Mouse (Mus musculus) Patski (cell line): ENCODE data around the gene Sgcd. TPM values are rescaled to one million over a fixed set of nuclear protein-coding genes. Genes with fewer than 3 reads are reported as not detected.
"Not testable (repeated sequence)": the region's sequence is repeated elsewhere in the genome, so short reads cannot be mapped to it uniquely, and the experiment has no call there.

ENCODE experiments used
- ATAC-seq: fragments of 100-300 bp; one replicate; pipeline ENCODE4 v1.8.0; 2021
- CTCF ChIA-PET: fragments of 350-600 bp; sonication (Branson Sonifier 250); formaldehyde crosslinking; loops from one replicate; lab custom pipeline; 2022; ENCODE audit warnings: inconsistent platforms; lab: Charles Lee
- POLR2A ChIA-PET: fragments of 350-600 bp; sonication (Branson Sonifier 250); formaldehyde crosslinking; loops from one replicate; lab custom pipeline; 2022; ENCODE audit warnings: antibody characterized with exemption, inconsistent platforms; lab: Charles Lee
- DNase-seq: peaks from one replicate; pipeline ENCODE4 v3.0.0-alpha.2; 2011; ENCODE audit warnings: low read depth, low spot score
- H3K27me3 ChIP-seq: fragments of 371-371 bp; one replicate; pipeline ENCODE4 v1.5.1; 2021
- CTCF ChIP-seq: fragments of 100-300 bp; IDR thresholded peaks from one replicate; pipeline ENCODE4 v1.5.1; 2021
- in situ Hi-C: fragments of 300-500 bp; cut with MboI; formaldehyde crosslinking; loops from 3 replicates; pipeline ENCODE4 v1.11.1; 2018; ENCODE audit warnings: low pct_unique_long_range_greater_than_20kb, mixed read lengths
- polyA plus RNA-seq: library from polyadenylated mRNA; unstranded; gene quantifications from one replicate; pipeline ENCODE4 v1.2.3, GENCODE M21; 2021

Gene Sgcd
- polyA plus RNA-seq, 1 experiment from 2014 or later = not detected

DNA sequence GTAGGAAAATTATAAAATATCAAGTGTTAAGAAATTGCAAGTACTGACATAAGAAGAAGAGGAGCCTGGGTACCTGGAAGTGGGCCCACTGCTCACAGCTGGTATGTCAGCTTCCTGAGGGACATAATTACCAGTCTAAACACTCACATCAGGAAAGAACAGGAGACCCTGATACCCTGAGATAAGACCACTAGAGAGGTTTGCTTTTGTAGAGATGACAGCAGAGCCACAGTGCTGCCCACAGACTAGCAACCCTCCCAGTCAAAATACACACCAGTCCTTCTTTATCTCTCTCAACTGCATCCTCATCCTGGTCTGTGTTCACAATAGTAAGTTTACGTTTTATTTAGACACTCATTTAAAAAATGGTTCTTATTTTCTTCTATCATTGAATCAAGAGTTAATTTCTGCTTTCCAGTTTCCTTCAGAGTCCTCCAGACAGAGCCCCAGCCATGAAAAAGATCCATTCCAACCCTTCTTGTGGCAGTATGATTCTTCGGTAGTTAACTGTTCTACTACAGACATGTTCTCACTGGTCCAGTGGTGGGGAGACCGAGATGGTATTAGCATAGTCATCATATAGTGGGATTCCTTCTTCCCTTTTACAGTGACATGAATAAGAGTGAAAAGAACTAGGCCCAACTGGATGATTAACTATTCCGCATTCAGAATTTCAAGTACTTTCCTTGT is 211.4 kb downstream of the Sgcd start:
- no peak for ATAC-seq
- CTCF ChIA-PET = no interaction called here
- no peak for TF ChIP-seq CTCF
- no peaks in the 10 kb centered on the region for H3K27me3 ChIP-seq
- POLR2A ChIA-PET = no interaction called here
- in situ Hi-C loops = no loop called here
- DNase-seq = no peak

DNA sequence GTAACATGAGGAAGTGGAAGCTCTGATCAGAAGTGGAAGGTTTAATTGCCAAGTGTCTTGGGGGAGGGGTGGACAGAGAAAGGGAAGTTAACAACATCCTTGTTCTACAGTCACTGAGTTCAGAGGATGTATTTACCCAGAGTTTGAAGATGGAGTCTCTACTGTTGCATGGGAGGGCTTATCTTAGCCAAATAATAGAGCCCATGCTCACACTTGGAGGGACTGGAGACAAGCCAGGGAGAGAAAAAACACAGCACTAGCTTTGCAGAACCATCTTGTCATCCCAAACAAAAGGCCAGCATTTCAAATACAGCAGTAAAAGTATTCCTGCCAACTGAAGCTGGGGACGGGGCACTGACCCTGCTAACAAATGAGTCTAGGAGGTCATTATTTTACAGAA is 212.8 kb downstream of the Sgcd start:
- no peaks in the 10 kb centered on the region for H3K27me3 ChIP-seq
- in situ Hi-C loops = no loop called here
- ATAC-seq (no peak), DNase-seq (no peak)
- POLR2A ChIA-PET = no interaction called here
- no peak for TF ChIP-seq CTCF
- CTCF ChIA-PET = no interaction called here

- H3K27me3 ChIP-seq = no peaks in the 10 kb centered on the region
- ChIA-PET CTCF (no interaction called here), POLR2A (no interaction called here)
- no peak for TF ChIP-seq CTCF
- DNase-seq = no peak
- in situ Hi-C loops = no loop called here
- ATAC-seq = no peak
These were observed 222.9 kb downstream of the Sgcd start for GRCm38 (mm10) chr11:47765859-47766258.

DNA sequence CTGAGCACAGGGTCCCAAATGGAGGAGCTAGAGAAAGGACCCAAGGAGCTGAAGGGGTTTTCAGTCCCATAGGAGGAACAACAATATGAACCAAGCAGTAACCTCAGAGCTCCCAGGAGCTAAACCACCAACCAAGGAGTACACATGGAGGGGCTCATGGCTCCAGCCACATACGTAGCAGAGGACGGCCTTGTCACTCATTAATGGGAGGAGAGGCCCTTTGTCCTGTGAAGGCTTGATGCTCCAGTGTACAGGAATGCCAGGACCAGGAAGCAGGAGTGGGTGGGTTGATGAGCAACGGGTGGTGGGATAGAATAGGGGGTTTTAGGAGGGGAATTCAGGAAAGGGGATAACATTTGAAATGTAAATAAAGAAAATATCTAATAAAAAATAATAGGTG is 225.2 kb downstream of the Sgcd start:
- ATAC-seq, in situ Hi-C loops, POLR2A ChIA-PET, CTCF ChIA-PET, DNase-seq, H3K27me3 ChIP-seq: not testable (repeated sequence)

GRCm38 (mm10) chr11:47759015-47759414 is 229.8 kb downstream of the Sgcd start:
- CTCF ChIA-PET = no interaction called here
- POLR2A ChIA-PET = no interaction called here
- H3K27me3 ChIP-seq = no peaks in the 10 kb centered on the region
- no peak for DNase-seq
- TF ChIP-seq CTCF = no peak
- no peak for ATAC-seq
- in situ Hi-C loops = no loop called here

DNA sequence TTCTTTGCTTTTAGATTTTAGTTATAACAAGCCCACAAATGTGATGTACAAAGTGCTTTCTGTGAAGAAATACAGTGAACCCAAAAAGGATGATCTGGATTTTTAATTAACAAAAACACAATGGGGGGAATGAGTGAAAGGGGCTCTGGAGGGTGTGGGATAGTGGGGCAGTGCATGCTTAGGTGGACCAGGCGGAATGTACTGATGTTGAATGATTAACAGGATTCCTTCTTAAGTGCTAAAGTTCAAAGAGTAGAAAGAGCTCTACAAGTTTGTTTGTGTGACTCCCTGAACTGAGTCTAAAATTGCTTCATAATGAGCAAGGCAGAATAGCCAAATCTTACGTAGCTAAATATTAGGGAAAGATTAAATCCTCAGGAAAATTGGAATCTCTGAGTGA is 246.0 kb downstream of the Sgcd start:
- DNase-seq (no peak), ATAC-seq (no peak)
- CTCF ChIA-PET = interaction anchor here (1.2 kb wide), 1 partner anchor 13 kb away, joined by 3 read pairs; no protein-coding TSS in a partner anchor
- H3K27me3 ChIP-seq = no peaks in the 10 kb centered on the region
- in situ Hi-C loops = no loop called here
- no peak for TF ChIP-seq CTCF
- POLR2A ChIA-PET = no interaction called here

- H3K27me3 ChIP-seq = peaks cover 8% of the 10 kb centered on the region
- in situ Hi-C loops = no loop called here
- ATAC-seq (no peak), DNase-seq (no peak)
- POLR2A ChIA-PET = no interaction called here
- CTCF ChIA-PET = no interaction called here
- no peak for TF ChIP-seq CTCF
These were observed 283.6 kb downstream of the Sgcd start for GRCm38 (mm10) chr11:47704930-47705787.

GRCm38 (mm10) chr11:47695611-47696010 is 293.2 kb downstream of the Sgcd start:
- DNase-seq (no peak), ATAC-seq (no peak)
- H3K27me3 ChIP-seq = no peaks in the 10 kb centered on the region
- CTCF ChIA-PET = no interaction called here
- POLR2A ChIA-PET = no interaction called here
- no peak for TF ChIP-seq CTCF
- in situ Hi-C loops = no loop called here

GRCm38 (mm10) chr11:47658135-47658534 is 330.6 kb downstream of the Sgcd start:
- in situ Hi-C loops = no loop called here
- peak; percentile 69 for TF ChIP-seq CTCF
- CTCF ChIA-PET = no interaction called here
- peaks cover 4% of the 10 kb centered on the region for H3K27me3 ChIP-seq
- no peak for DNase-seq
- POLR2A ChIA-PET = no interaction called here
- ATAC-seq = no peak

GRCm38 (mm10) chr11:47645911-47646310 is 342.9 kb downstream of the Sgcd start:
- ChIA-PET POLR2A (no interaction called here), CTCF (no interaction called here)
- in situ Hi-C loops = no loop called here
- ATAC-seq = no peak
- no peak for TF ChIP-seq CTCF
- H3K27me3 ChIP-seq = peaks cover 4% of the 10 kb centered on the region
- no peak for DNase-seq

GRCm38 (mm10) chr11:47641567-47642259 is 347.1 kb downstream of the Sgcd start:
- no peaks in the 10 kb centered on the region for H3K27me3 ChIP-seq
- CTCF ChIA-PET = no interaction called here
- ATAC-seq (no peak), DNase-seq (no peak)
- TF ChIP-seq CTCF = no peak
- POLR2A ChIA-PET = no interaction called here
- in situ Hi-C loops = no loop called here
